Mouse (Mus musculus): Measurements from ENCODE around the gene Sp3. TPM values are rescaled to one million over a fixed set of nuclear protein-coding genes. Genes with fewer than 3 reads are reported as not detected.
A peak's percentile ranks its signal among the peaks of the same experiment; 100 is the strongest.

Sp3 gene
- polyA plus RNA-seq, 1 experiment from 2014 or later: 88.0 TPM

- DNase-seq (ENCODE audit: low spot score): no peak
- H3K27ac ChIP-seq (replicated peaks; ENCODE audit: low read depth, low read length): no peak overlapping the region
Measured at GRCm38 (mm10) chr2:72952979-72953378, 27.3 kb downstream of the Sp3 start.

GRCm38 (mm10) chr2:72935937-72936336 is 44.3 kb downstream of the Sp3 start:
- H3K9me3 ChIP-seq (replicated peaks; ENCODE audit: control insufficient read depth, low read length): no peaks in the 10 kb centered on the region
- 19% methylated on average over 1 of the region's 1 CpGs for WGBS
- H3K4me1 ChIP-seq (ENCODE audit: control insufficient read depth, insufficient read depth, low read length): no peaks in the 10 kb centered on the region
- H3K9ac ChIP-seq (replicated peaks; ENCODE audit: low read length): no peak overlapping the region
- H3K36me3 ChIP-seq (replicated peaks; ENCODE audit: control insufficient read depth, insufficient read depth, low read depth, low read length): no peaks in the 10 kb centered on the region
- no peaks in the 10 kb centered on the region for H3K27me3 ChIP-seq (ENCODE audit: control insufficient read depth, insufficient read depth, low read length)
- H3K4me2 ChIP-seq (ENCODE audit: low read depth, low read length): no peak overlapping the region
- H3K27ac ChIP-seq (replicated peaks; ENCODE audit: low read depth, low read length): no peak overlapping the region
- no peak for ATAC-seq (replicated peaks; ENCODE audit: insufficient number of reproducible peaks, low FRiP score, low TSS enrichment, low read depth)
- peak; percentile 49 for DNase-seq (ENCODE audit: low spot score)
- no peak overlapping the region for H3K4me3 ChIP-seq (ENCODE audit: low read depth, low read length)

More at GRCm38 (mm10) chr2:72952979-72953378, 27.3 kb downstream of the Sp3 start:
- Histone ChIP-seq H3K27me3 (ENCODE audit: control insufficient read depth, insufficient read depth, low read length) (no peaks in the 10 kb centered on the region), H3K4me1 (ENCODE audit: control insufficient read depth, insufficient read depth, low read length) (no peaks in the 10 kb centered on the region), H3K36me3 (replicated peaks; ENCODE audit: control insufficient read depth, insufficient read depth, low read depth, low read length) (no peaks in the 10 kb centered on the region), H3K4me2 (ENCODE audit: low read depth, low read length) (no peak overlapping the region), H3K9me3 (replicated peaks; ENCODE audit: control insufficient read depth, low read length) (no peaks in the 10 kb centered on the region), H3K4me3 (ENCODE audit: low read depth, low read length) (no peak overlapping the region), H3K9ac (replicated peaks; ENCODE audit: low read length) (no peak overlapping the region)
- WGBS: 94% methylated on average over 3 of the region's 3 CpGs
- ATAC-seq (replicated peaks; ENCODE audit: insufficient number of reproducible peaks, low FRiP score, low TSS enrichment, low read depth): no peak

- ATAC-seq (replicated peaks; ENCODE audit: insufficient number of reproducible peaks, low FRiP score, low TSS enrichment, low read depth) (no peak), DNase-seq (ENCODE audit: low spot score) (peak; percentile 74)
- Histone ChIP-seq H3K27me3 (ENCODE audit: control insufficient read depth, insufficient read depth, low read length) (no peaks in the 10 kb centered on the region), H3K36me3 (replicated peaks; ENCODE audit: control insufficient read depth, insufficient read depth, low read depth, low read length) (no peaks in the 10 kb centered on the region), H3K4me2 (ENCODE audit: low read depth, low read length) (no peak overlapping the region), H3K9ac (replicated peaks; ENCODE audit: low read length) (no peak overlapping the region), H3K27ac (replicated peaks; ENCODE audit: low read depth, low read length) (0 out of 2 replicates have a peak overlapping the region, but pooled peaks have one; percentile 52), H3K4me3 (ENCODE audit: low read depth, low read length) (no peak overlapping the region), H3K4me1 (ENCODE audit: control insufficient read depth, insufficient read depth, low read length) (no peaks in the 10 kb centered on the region), H3K9me3 (replicated peaks; ENCODE audit: control insufficient read depth, low read length) (no peaks in the 10 kb centered on the region)
Measured at GRCm38 (mm10) chr2:72932186-72932585, 48.1 kb downstream of the Sp3 start.

- Histone ChIP-seq H3K36me3 (replicated peaks; ENCODE audit: control insufficient read depth, insufficient read depth, low read depth, low read length) (no peaks in the 10 kb centered on the region), H3K9me3 (replicated peaks; ENCODE audit: control insufficient read depth, low read length) (no peaks in the 10 kb centered on the region), H3K9ac (replicated peaks; ENCODE audit: low read length) (no peak overlapping the region), H3K4me2 (ENCODE audit: low read depth, low read length) (no peak overlapping the region), H3K27me3 (ENCODE audit: control insufficient read depth, insufficient read depth, low read length) (no peaks in the 10 kb centered on the region), H3K27ac (replicated peaks; ENCODE audit: low read depth, low read length) (no peak overlapping the region), H3K4me1 (ENCODE audit: control insufficient read depth, insufficient read depth, low read length) (no peaks in the 10 kb centered on the region), H3K4me3 (ENCODE audit: low read depth, low read length) (no peak overlapping the region)
- 84% methylated on average over 10 of the region's 10 CpGs for WGBS
- no peak for DNase-seq (ENCODE audit: low spot score)
- no peak for ATAC-seq (replicated peaks; ENCODE audit: insufficient number of reproducible peaks, low FRiP score, low TSS enrichment, low read depth)
Measured at GRCm38 (mm10) chr2:72924981-72925380, 55.3 kb downstream of the Sp3 start.

- Histone ChIP-seq H3K9me3 (replicated peaks; ENCODE audit: control insufficient read depth, low read length) (no peaks in the 10 kb centered on the region), H3K27ac (replicated peaks; ENCODE audit: low read depth, low read length) (no peak overlapping the region), H3K27me3 (ENCODE audit: control insufficient read depth, insufficient read depth, low read length) (no peaks in the 10 kb centered on the region), H3K4me2 (ENCODE audit: low read depth, low read length) (no peak overlapping the region), H3K4me1 (ENCODE audit: control insufficient read depth, insufficient read depth, low read length) (no peaks in the 10 kb centered on the region), H3K9ac (replicated peaks; ENCODE audit: low read length) (no peak overlapping the region), H3K36me3 (replicated peaks; ENCODE audit: control insufficient read depth, insufficient read depth, low read depth, low read length) (no peaks in the 10 kb centered on the region), H3K4me3 (ENCODE audit: low read depth, low read length) (no peak overlapping the region)
- no peak for ATAC-seq (replicated peaks; ENCODE audit: insufficient number of reproducible peaks, low FRiP score, low TSS enrichment, low read depth)
- WGBS: 72% methylated on average over 4 of the region's 4 CpGs
- no peak for DNase-seq (ENCODE audit: low spot score)
Measured at GRCm38 (mm10) chr2:72916170-72916569, 64.1 kb downstream of the Sp3 start.

- no peak for DNase-seq (ENCODE audit: low spot score)
- 86% methylated on average over 7 of the region's 7 CpGs for WGBS
Measured at GRCm38 (mm10) chr2:72915245-72915930, 64.9 kb downstream of the Sp3 start.

GRCm38 (mm10) chr2:72913458-72913760 is 66.8 kb downstream of the Sp3 start:
- Histone ChIP-seq H3K27ac (replicated peaks; ENCODE audit: low read depth, low read length) (no peak overlapping the region), H3K9me3 (replicated peaks; ENCODE audit: control insufficient read depth, low read length) (no peaks in the 10 kb centered on the region), H3K4me1 (ENCODE audit: control insufficient read depth, insufficient read depth, low read length) (no peaks in the 10 kb centered on the region), H3K4me3 (ENCODE audit: low read depth, low read length) (no peak overlapping the region), H3K4me2 (ENCODE audit: low read depth, low read length) (no peak overlapping the region), H3K36me3 (replicated peaks; ENCODE audit: control insufficient read depth, insufficient read depth, low read depth, low read length) (no peaks in the 10 kb centered on the region), H3K27me3 (ENCODE audit: control insufficient read depth, insufficient read depth, low read length) (no peaks in the 10 kb centered on the region), H3K9ac (replicated peaks; ENCODE audit: low read length) (no peak overlapping the region)
- DNase-seq (ENCODE audit: low spot score) (no peak), ATAC-seq (replicated peaks; ENCODE audit: insufficient number of reproducible peaks, low FRiP score, low TSS enrichment, low read depth) (no peak)
- 80% methylated on average over 7 of the region's 7 CpGs for WGBS

More at GRCm38 (mm10) chr2:72915245-72915930, 64.9 kb downstream of the Sp3 start:
- no peak for ATAC-seq (replicated peaks; ENCODE audit: insufficient number of reproducible peaks, low FRiP score, low TSS enrichment, low read depth)
- no peaks in the 10 kb centered on the region for H3K27me3 ChIP-seq (ENCODE audit: control insufficient read depth, insufficient read depth, low read length)
- H3K36me3 ChIP-seq (replicated peaks; ENCODE audit: control insufficient read depth, insufficient read depth, low read depth, low read length): no peaks in the 10 kb centered on the region
- no peak overlapping the region for H3K9ac ChIP-seq (replicated peaks; ENCODE audit: low read length)
- H3K4me3 ChIP-seq (ENCODE audit: low read depth, low read length): no peak overlapping the region
- H3K9me3 ChIP-seq (replicated peaks; ENCODE audit: control insufficient read depth, low read length): no peaks in the 10 kb centered on the region
- no peak overlapping the region for H3K27ac ChIP-seq (replicated peaks; ENCODE audit: low read depth, low read length)
- H3K4me1 ChIP-seq (ENCODE audit: control insufficient read depth, insufficient read depth, low read length): no peaks in the 10 kb centered on the region
- H3K4me2 ChIP-seq (ENCODE audit: low read depth, low read length): no peak overlapping the region

- DNase-seq (ENCODE audit: low spot score) (no peak), ATAC-seq (replicated peaks; ENCODE audit: insufficient number of reproducible peaks, low FRiP score, low TSS enrichment, low read depth) (no peak)
- H3K27ac ChIP-seq (replicated peaks; ENCODE audit: low read depth, low read length): no peak overlapping the region
- H3K36me3 ChIP-seq (replicated peaks; ENCODE audit: control insufficient read depth, insufficient read depth, low read depth, low read length): no peaks in the 10 kb centered on the region
- 83% methylated on average over 11 of the region's 11 CpGs for WGBS
- no peak overlapping the region for H3K9ac ChIP-seq (replicated peaks; ENCODE audit: low read length)
- H3K9me3 ChIP-seq (replicated peaks; ENCODE audit: control insufficient read depth, low read length): no peaks in the 10 kb centered on the region
- H3K27me3 ChIP-seq (ENCODE audit: control insufficient read depth, insufficient read depth, low read length): no peaks in the 10 kb centered on the region
- no peaks in the 10 kb centered on the region for H3K4me1 ChIP-seq (ENCODE audit: control insufficient read depth, insufficient read depth, low read length)
- H3K4me3 ChIP-seq (ENCODE audit: low read depth, low read length): no peak overlapping the region
- no peak overlapping the region for H3K4me2 ChIP-seq (ENCODE audit: low read depth, low read length)
Measured at GRCm38 (mm10) chr2:72912708-72913457, 67.4 kb downstream of the Sp3 start.
